Mouse (Mus musculus): ENCODE results near the gene Dnajc9.
A peak's percentile ranks its signal among the peaks of the same experiment; 100 is the strongest.

Gene Dnajc9

DNA sequence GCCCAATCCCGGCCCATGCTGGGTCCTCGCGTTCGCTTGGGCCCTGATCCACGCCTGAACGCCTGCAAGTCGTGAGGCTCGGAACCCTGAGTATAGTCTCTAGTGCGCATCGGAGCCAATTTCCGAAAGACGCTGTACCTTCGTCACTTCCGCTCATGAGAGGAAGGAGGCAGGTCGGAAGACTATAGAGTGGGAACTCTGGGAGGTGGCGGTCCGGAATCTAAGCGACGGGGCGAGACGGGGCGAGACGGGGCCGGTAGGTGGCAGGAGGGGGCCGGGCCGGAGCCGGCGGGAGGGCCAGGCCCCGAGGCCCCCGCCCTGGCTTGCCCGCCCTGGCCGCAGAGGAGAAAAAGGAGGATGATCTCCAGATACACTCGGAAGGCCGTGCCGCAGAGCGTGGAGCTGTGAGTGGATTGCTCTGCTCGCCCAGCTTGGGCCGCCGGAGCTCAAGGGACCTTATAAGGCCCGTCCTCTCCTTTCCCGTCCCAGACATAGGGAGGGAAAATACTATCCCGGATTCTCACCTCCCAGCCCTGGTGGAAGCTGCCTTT is 40.6 kb downstream of the Dnajc9 start, which contains the start of the genes Ecd and Fam149b:
Gene Ecd, minus strand, starts transcription at position 131 of the 551 bp plus-strand sequence.
Gene Fam149b, plus strand, starts transcription at position 172 of the 551 bp plus-strand sequence.
- peak; percentile 96 for DNase-seq (ENCODE audit: low spot score)

DNA sequence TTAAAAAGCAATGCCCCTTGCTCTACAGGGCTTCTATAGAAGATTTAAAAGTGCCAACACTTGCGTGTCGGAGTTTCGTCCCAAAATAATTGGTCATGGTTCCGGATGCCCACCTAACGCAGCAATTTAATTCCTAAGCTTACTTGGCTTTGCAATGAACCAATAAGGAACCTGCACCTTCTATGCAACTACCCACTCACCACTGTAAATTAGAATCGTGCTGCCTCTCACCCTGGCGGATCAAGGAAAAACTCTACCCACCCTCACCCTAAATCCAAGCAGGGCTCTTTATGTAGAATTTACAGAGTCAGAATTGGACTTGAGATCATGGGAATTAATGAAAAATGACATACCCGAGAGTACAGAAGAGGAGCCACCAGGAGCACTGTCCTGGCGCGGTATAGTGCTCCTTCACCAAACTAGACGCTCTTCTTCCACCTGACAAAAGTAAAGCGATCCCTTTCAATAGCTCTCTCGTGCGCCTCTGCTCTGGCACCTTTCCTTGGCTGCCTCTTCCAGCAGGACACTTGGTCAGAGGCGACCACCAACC is 41.2 kb downstream of the Dnajc9 start:
- DNase-seq (ENCODE audit: low spot score): no peak

DNA sequence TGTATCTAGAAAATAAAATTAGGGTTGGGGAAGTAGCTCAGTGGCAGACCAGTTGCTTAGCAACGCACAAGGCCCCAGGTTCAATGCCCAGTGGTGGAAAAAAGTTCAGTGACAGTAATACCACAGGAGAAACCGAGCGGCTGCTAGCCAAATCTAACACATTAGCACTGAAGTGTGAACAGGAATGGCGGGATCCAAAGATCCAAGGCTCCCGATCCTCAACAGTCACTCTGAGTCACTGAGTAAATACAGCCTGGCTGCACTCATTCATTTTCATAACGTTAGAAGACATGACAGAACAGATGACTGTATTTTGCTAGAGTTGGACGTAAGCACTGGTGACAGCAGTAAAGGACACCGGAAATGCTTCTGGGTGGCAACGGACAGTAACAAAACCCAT is 42.8 kb downstream of the Dnajc9 start:
- no peak for DNase-seq (ENCODE audit: low spot score)

DNA sequence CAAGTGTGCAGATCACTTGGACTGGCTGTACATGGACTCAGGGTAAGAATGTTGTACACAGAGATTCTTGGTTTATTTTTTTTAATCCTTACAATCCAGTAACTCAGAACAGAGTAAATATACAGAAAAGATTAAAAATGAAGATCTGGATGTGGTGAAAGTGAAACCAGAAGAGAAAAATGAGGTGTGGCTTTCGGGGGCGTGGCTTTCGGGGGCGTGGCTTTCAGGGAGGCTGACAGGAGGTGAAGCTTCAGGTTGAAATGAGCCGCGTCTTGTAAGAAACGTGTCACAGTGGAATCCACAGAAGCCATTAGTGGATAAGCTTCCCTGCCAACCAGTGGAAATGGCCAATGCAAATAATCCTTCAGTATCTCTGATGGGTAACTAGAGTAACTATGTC is 47.8 kb downstream of the Dnajc9 start:
- DNase-seq (ENCODE audit: low spot score): no peak

DNA sequence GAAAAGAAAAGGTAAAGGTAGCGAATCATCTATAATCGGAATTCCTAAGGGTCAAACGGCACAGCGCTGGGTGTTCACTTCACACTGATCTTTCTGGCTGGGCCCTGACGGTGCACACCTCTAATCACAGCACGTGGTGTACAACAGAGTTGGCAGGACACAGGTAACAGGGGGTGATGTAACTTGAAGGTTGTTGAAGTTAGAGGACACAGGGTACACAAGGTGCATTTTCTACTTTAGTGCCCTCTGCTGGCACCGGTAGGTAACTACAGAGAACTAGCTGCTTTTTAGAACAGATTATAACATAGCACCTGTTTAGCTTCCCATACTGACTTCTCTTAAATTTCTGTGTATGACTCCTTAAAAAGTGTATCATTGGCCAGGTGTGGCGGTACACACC is 48.6 kb downstream of the Dnajc9 start:
- no peak for DNase-seq (ENCODE audit: low spot score)

DNA sequence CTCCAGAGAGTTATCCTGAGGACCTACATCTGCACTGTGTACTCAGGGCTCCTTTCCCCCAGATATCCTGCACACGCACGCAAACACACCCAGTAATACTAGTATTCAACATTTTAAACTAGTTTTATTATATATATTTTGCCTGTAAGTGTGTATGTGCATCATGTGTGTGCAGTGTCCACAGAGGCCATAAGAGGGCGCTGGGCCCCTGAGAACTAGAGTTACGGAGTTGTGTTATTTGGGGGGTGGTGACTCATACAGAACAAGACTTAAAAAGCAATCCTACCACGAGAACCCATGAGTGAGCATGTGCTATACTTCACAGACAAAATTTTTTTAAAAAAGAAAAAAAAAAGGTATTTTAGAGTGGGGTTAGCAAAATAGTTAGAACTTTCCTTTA is 49.3 kb downstream of the Dnajc9 start:
- no peak for DNase-seq (ENCODE audit: low spot score)

Data from yolk sac, embryonic 10.5 days (tissue).